20 mouse cellular contexts compared by ENCODE assay signal in the genomic region with DNA sequence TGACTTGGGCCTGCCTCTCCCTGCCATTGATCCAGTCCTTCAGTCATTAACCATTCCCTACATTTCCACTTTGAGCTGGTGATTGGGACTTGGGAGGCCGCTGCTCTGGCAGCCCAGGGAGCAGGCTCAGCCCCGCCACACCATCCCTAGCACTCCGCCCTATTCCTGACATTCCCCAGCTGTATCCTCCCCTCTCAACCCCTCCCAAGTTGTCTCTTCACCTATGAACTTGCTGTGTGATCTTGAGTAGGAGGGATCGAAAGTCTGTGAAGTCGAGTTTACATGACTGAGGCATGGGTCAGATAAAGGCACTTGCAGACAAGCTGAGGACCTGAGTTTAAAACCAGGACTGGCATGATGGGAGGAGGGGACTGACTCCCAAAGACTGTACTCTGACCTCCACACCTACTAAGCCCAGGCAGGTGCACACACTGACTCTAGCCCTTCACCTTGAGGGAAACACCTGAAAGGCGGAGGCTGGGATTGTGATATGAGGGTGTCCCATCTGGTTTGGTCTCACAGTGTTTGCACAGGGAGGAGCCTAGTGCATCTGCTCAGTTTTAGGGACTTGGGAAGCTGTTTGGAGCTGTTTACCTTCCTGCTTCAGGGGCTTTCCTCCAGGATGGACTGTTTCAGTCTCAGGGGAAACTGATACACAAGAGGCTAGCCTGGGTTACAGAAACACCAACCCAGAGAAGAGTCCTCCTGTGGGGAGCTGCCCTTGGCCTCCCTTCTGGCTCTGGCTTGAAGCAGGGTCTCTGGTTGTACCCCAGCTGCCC. TPM values are rescaled to one million over a fixed set of nuclear protein-coding genes. Genes with fewer than 3 reads are reported as not detected.
DNase-seq lines count a peak whose midpoint lies in the region; ATAC-seq and TF ChIP-seq lines count a peak whose summit lies in the region.
"Had no signal": no experiment of that assay in that cellular context is flagged by ENCODE, and none has a peak within 500 bp of the region (broad histone marks: within the 10 kb centered on the region; RNA-seq: fewer than 3 reads in every experiment).

No protein-coding gene starts in this region.

- no peak for TF ChIP-seq CTCF in E14TG2a.4 (conservative IDR thresholded peaks at IDR 0.05; ENCODE audit: low read length)

- H3K27me3 ChIP-seq in forebrain, embryonic 10.5 days (ENCODE audit: poor library complexity, severe bottlenecking): no peaks in the 10 kb centered on the region
- no peaks in the 10 kb centered on the region for H3K27me3 ChIP-seq in forebrain, embryonic 14.5 days (replicated peaks; ENCODE audit: control insufficient read depth, insufficient read depth, low read length)
- H3K27me3 ChIP-seq in E14TG2a.4 (ENCODE audit: insufficient read depth, low read length): no peaks in the 10 kb centered on the region
- H3K27me3 ChIP-seq in liver, embryonic 11.5 days (replicated peaks; ENCODE audit: control insufficient read depth, insufficient read depth, low read length): no peaks in the 10 kb centered on the region
- H3K27me3 ChIP-seq: embryonic facial prominence, embryonic 15.5 days; kidney, embryonic 15.5 days; limb, embryonic 15.5 days had no signal

- intact Hi-C loops in heart, postnatal 25 days (cut with DNase I): loop anchor here (2.0 kb wide), 1 partner anchor 24 kb away; no protein-coding TSS in a partner anchor
- intact Hi-C loops in left cerebral cortex, postnatal 36 days (cut with DNase I): no loop called here

- H3K36me3 ChIP-seq in forebrain, embryonic 10.5 days (replicated peaks): peaks cover 57% of the 10 kb centered on the region
- H3K36me3 ChIP-seq in forebrain, embryonic 14.5 days (ENCODE audit: control insufficient read depth, insufficient read depth, low read length): peaks cover 32% of the 10 kb centered on the region
- H3K36me3 ChIP-seq in E14TG2a.4 (ENCODE audit: insufficient read depth, low read length): peaks cover 72% of the 10 kb centered on the region
- peaks cover 25% of the 10 kb centered on the region for H3K36me3 ChIP-seq in liver, embryonic 11.5 days (ENCODE audit: control insufficient read depth, insufficient read depth, low read length)

- H3K4me1 ChIP-seq in forebrain, embryonic 10.5 days: peaks cover 30% of the 10 kb centered on the region
- H3K4me1 ChIP-seq in forebrain, embryonic 14.5 days (ENCODE audit: control insufficient read depth, insufficient read depth, low read length): peaks cover 11% of the 10 kb centered on the region
- H3K4me1 ChIP-seq in E14TG2a.4 (replicated peaks; ENCODE audit: low read depth, low read length): peaks cover 61% of the 10 kb centered on the region
- H3K4me1 ChIP-seq in liver, embryonic 11.5 days (replicated peaks; ENCODE audit: control insufficient read depth, insufficient read depth, low read length): peaks cover 8% of the 10 kb centered on the region

- H3K4me3 ChIP-seq in forebrain, embryonic 10.5 days: no peak overlapping the region
- H3K4me3 ChIP-seq in forebrain, embryonic 14.5 days (ENCODE audit: low read depth, low read length): no peak overlapping the region
- H3K4me3 ChIP-seq in E14TG2a.4 (replicated peaks; ENCODE audit: low read length): peak overlapping the region; percentile 100
- no peak overlapping the region for H3K4me3 ChIP-seq in liver, embryonic 11.5 days (ENCODE audit: low read depth, low read length)
- H3K4me3 ChIP-seq: embryonic facial prominence, embryonic 15.5 days; heart, adult 2 months; kidney, embryonic 15.5 days; limb, embryonic 15.5 days had no signal

- peak; percentile 14 for DNase-seq in forebrain, embryonic 10.5 days (ENCODE audit: extremely low spot score, low spot score)
- no peak for DNase-seq in forebrain, embryonic 14.5 days (ENCODE audit: low spot score)
- peak; percentile 76 for DNase-seq in ZHBTc4 (ENCODE audit: low read depth, low spot score)
- no peak for DNase-seq in liver, embryonic 11.5 days (ENCODE audit: low spot score)
- no peak for DNase-seq in layer of hippocampus, adult 18-20 months (ENCODE audit: low spot score in 2 of 2)
- no peak for DNase-seq in heart, postnatal 25 days (ENCODE audit: low spot score)
- no peak for DNase-seq in left cerebral cortex, postnatal 36 days (ENCODE audit: low spot score in 2 of 2)
- DNase-seq: adrenal gland, adult 8-10 months; cerebellum, postnatal 36 days; gastrocnemius, postnatal 10 days; layer of hippocampus, postnatal 36 days; lung, embryonic 14.5 days; right cerebral cortex, postnatal 4 days; thymus, postnatal 14 days had no signal

- H3K9me3 ChIP-seq in forebrain, embryonic 10.5 days: no peaks in the 10 kb centered on the region
- no peaks in the 10 kb centered on the region for H3K9me3 ChIP-seq in forebrain, embryonic 14.5 days (replicated peaks; ENCODE audit: control insufficient read depth, low read length)
- H3K9me3 ChIP-seq in E14TG2a.4 (ENCODE audit: low read length): no peaks in the 10 kb centered on the region
- H3K9me3 ChIP-seq in liver, embryonic 11.5 days (ENCODE audit: control insufficient read depth, low read length): no peaks in the 10 kb centered on the region
- H3K9me3 ChIP-seq: embryonic facial prominence, embryonic 15.5 days; kidney, embryonic 15.5 days; limb, embryonic 15.5 days had no signal

- no peak overlapping the region for H3K9ac ChIP-seq in forebrain, embryonic 14.5 days (ENCODE audit: low read length)
- H3K9ac ChIP-seq in liver, embryonic 11.5 days (ENCODE audit: low read depth, low read length): 0 out of 2 replicates have a peak overlapping the region, but pooled peaks have one; percentile 26
- H3K9ac ChIP-seq: embryonic facial prominence, embryonic 15.5 days; kidney, embryonic 15.5 days; limb, embryonic 15.5 days; lung, embryonic 14.5 days had no signal

- H3K27ac ChIP-seq in forebrain, embryonic 10.5 days: no peak overlapping the region
- H3K27ac ChIP-seq in forebrain, embryonic 14.5 days (ENCODE audit: low read depth, low read length): no peak overlapping the region
- H3K27ac ChIP-seq in liver, embryonic 11.5 days (ENCODE audit: low read depth, low read length): no peak overlapping the region
- H3K27ac ChIP-seq: embryonic facial prominence, embryonic 15.5 days; heart, adult 2 months; kidney, embryonic 15.5 days; limb, embryonic 15.5 days; stomach, postnatal 0 days had no signal

- no peak for ATAC-seq in forebrain, embryonic 14.5 days
- no peak for ATAC-seq in liver, embryonic 11.5 days (replicated peaks; ENCODE audit: low FRiP score)

- WGBS in forebrain, embryonic 10.5 days: 87% methylated on average over 6 of the region's 6 CpGs
- 79% methylated on average over 6 of the region's 6 CpGs for WGBS in forebrain, embryonic 14.5 days
- WGBS in liver, embryonic 11.5 days: 79% methylated on average over 6 of the region's 6 CpGs

- no peak overlapping the region for H3K4me2 ChIP-seq in forebrain, embryonic 14.5 days (ENCODE audit: low read length)
- H3K4me2 ChIP-seq in liver, embryonic 11.5 days: no peak overlapping the region
- H3K4me2 ChIP-seq: embryonic facial prominence, embryonic 15.5 days; kidney, embryonic 15.5 days; limb, embryonic 15.5 days; lung, embryonic 14.5 days had no signal

RNA-seq across cellular contexts. Expression of a gene that starts 2.5 kb away (rescaled TPM):
- polyA plus RNA-seq in forebrain, embryonic 10.5 days (2016; fragmentation: Nextera tagmentation; extraction: Ambion mirVana): 47.3 and 51.2 TPM in 2 replicates
- 4.3 and 7.2 TPM in 2 replicates for polyA plus RNA-seq in forebrain, embryonic 14.5 days (2014; fragmentation: Nextera tagmentation; extraction: Ambion mirVana)
- 43.9 and 52.9 TPM in 2 replicates for polyA plus RNA-seq in liver, embryonic 11.5 days (2014; fragmentation: Nextera tagmentation; extraction: Ambion mirVana)
- under 1 TPM; 0.22 to 0.25 TPM for total RNA-seq in layer of hippocampus, adult 18-20 months (2021)
- under 1 TPM; 0.18 to 0.36 TPM for total RNA-seq in heart, postnatal 25 days (2021)
- under 1 TPM in 1 of 2 experiments, not detected in 1; 0.29 TPM for total RNA-seq in left cerebral cortex, postnatal 36 days (2021)
- total RNA-seq: heart, adult 2 months had no signal

RNA-seq across cellular contexts. Expression of a gene that starts 6.6 kb away (rescaled TPM):
- polyA plus RNA-seq in forebrain, embryonic 10.5 days (2016; fragmentation: Nextera tagmentation; extraction: Ambion mirVana): 106 and 108 TPM in 2 replicates
- polyA plus RNA-seq in forebrain, embryonic 14.5 days (2014; fragmentation: Nextera tagmentation; extraction: Ambion mirVana): 91.7 and 97.0 TPM in 2 replicates
- 102 and 111 TPM in 2 replicates for polyA plus RNA-seq in liver, embryonic 11.5 days (2014; fragmentation: Nextera tagmentation; extraction: Ambion mirVana)
- 100 to 1,000 TPM in 1 of 2 experiments, 10 to 100 TPM in 1; 94.1 to 103 TPM for total RNA-seq in layer of hippocampus, adult 18-20 months (2021)
- 10 to 100 TPM; 67.0 to 69.5 TPM for total RNA-seq in heart, postnatal 25 days (2021)
- total RNA-seq in left cerebral cortex, postnatal 36 days (2021): 100 to 1,000 TPM; 101 to 116 TPM

RNA-seq across cellular contexts. Expression of a gene that starts 7.7 kb away (rescaled TPM):
- polyA plus RNA-seq in forebrain, embryonic 10.5 days (2016; fragmentation: Nextera tagmentation; extraction: Ambion mirVana): 5.8 and 5.9 TPM in 2 replicates
- polyA plus RNA-seq in forebrain, embryonic 14.5 days (2014; fragmentation: Nextera tagmentation; extraction: Ambion mirVana): 2.8 and 4.4 TPM in 2 replicates
- polyA plus RNA-seq in liver, embryonic 11.5 days (2014; fragmentation: Nextera tagmentation; extraction: Ambion mirVana): 6.6 and 6.7 TPM in 2 replicates
- 1 to 10 TPM; 3.3 TPM for total RNA-seq in layer of hippocampus, adult 18-20 months (2021)
- 10 to 100 TPM; 24.5 to 32.5 TPM for total RNA-seq in heart, postnatal 25 days (2021)
- 1 to 10 TPM; 3.4 to 4.9 TPM for total RNA-seq in left cerebral cortex, postnatal 36 days (2021)

RNA-seq across cellular contexts. Expression of a gene that starts 21.5 kb away (rescaled TPM):
- 47.8 and 49.0 TPM in 2 replicates for polyA plus RNA-seq in forebrain, embryonic 10.5 days (2016; fragmentation: Nextera tagmentation; extraction: Ambion mirVana)
- polyA plus RNA-seq in forebrain, embryonic 14.5 days (2014; fragmentation: Nextera tagmentation; extraction: Ambion mirVana): 16.6 and 17.3 TPM in 2 replicates
- 43.7 and 44.6 TPM in 2 replicates for polyA plus RNA-seq in liver, embryonic 11.5 days (2014; fragmentation: Nextera tagmentation; extraction: Ambion mirVana)
- total RNA-seq in layer of hippocampus, adult 18-20 months (2021): 10 to 100 TPM; 44.6 to 46.5 TPM
- 10 to 100 TPM; 56.3 to 56.6 TPM for total RNA-seq in heart, postnatal 25 days (2021)
- 10 to 100 TPM; 39.3 to 40.6 TPM for total RNA-seq in left cerebral cortex, postnatal 36 days (2021)

RNA-seq across cellular contexts. Expression of a gene that starts 32.2 kb away (rescaled TPM):
- polyA plus RNA-seq in forebrain, embryonic 10.5 days (2016; fragmentation: Nextera tagmentation; extraction: Ambion mirVana): 3.5 and 4.0 TPM in 2 replicates
- polyA plus RNA-seq in forebrain, embryonic 14.5 days (2014; fragmentation: Nextera tagmentation; extraction: Ambion mirVana): 3.0 and 3.8 TPM in 2 replicates
- polyA plus RNA-seq in liver, embryonic 11.5 days (2014; fragmentation: Nextera tagmentation; extraction: Ambion mirVana): 5.8 and 6.9 TPM in 2 replicates
- total RNA-seq in layer of hippocampus, adult 18-20 months (2021): 10 to 100 TPM; 14.3 to 17.9 TPM
- 10 to 100 TPM; 13.2 to 14.3 TPM for total RNA-seq in heart, postnatal 25 days (2021)
- total RNA-seq in left cerebral cortex, postnatal 36 days (2021): 10 to 100 TPM; 15.4 to 18.1 TPM

Comparison
In these comparisons a context has a peak if more than half of its experiments do, and no peak if none do; other contexts are left out.
1. DNase-seq: peak in forebrain, embryonic 10.5 days (single experiment) and ZHBTc4 (single experiment); none in forebrain, embryonic 14.5 days (single experiment), liver, embryonic 11.5 days (single experiment), layer of hippocampus, adult 18-20 months (0 of 2), heart, postnatal 25 days (single experiment) and left cerebral cortex, postnatal 36 days (0 of 2).
2. RNA of a gene that starts 7.7 kb away (total RNA-seq): 24.5 to 32.5 TPM in heart, postnatal 25 days; 3.4 to 4.9 TPM in left cerebral cortex, postnatal 36 days and 3.3 TPM in layer of hippocampus, adult 18-20 months; every median in the first group is over 4 times any median in the second.